Mouse (Mus musculus): ENCODE data around the gene 1700061G19Rik. TPM values are rescaled to one million over a fixed set of nuclear protein-coding genes. Genes with fewer than 3 reads are reported as not detected.

Gene 1700061G19Rik
- polyA plus RNA-seq, 1 experiment, result 0.21 TPM

DNA sequence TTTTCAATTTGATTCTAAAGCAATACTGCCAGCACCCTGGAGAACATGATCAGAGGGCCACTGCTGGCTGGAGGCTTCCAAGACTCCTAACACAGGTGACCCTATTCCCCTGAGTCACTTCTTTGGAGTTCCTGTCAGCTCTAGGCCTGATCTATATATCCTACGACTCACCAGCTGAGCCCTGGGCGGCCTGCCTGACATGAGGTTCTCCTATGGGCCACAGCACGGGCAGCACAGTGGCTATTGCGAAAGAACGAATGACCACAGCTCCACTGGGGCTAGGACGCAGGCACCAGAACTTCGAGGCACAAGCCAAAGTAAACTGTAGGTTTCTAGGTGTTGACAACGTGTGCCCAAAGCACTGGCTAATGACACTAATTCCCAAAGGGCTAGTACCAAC is 54.7 kb downstream of the 1700061G19Rik start:
- H3K27ac ChIP-seq (ENCODE audit: insufficient read depth, low read length), result no peak overlapping the region; the same call in 1 of the 2 replicates
- peaks cover 7% of the 10 kb centered on the region; the same call in 1 of the 2 replicates for H3K4me1 ChIP-seq (ENCODE audit: control insufficient read depth, insufficient read depth, insufficient read length)
- no peak overlapping the region for H3K4me3 ChIP-seq (ENCODE audit: extremely low read depth, insufficient read depth, insufficient read length)
- H3K27me3 ChIP-seq (ENCODE audit: control insufficient read depth, insufficient read depth, low read length), result no peaks in the 10 kb centered on the region
- no peak for DNase-seq (ENCODE audit: low read depth in 1 of 2, low spot score in 2 of 2)
- 69% methylated on average over 8 of the region's 8 CpGs for WGBS
- H3K36me3 ChIP-seq (ENCODE audit: control insufficient read depth, insufficient read depth, low read length), result no peaks in the 10 kb centered on the region
- TF ChIP-seq CTCF (IDR thresholded peaks at IDR 0.05; ENCODE audit: extremely low read depth, insufficient read depth, insufficient read length, insufficient replicate concordance) (no peak), POLR2A (IDR thresholded peaks at IDR 0.05; ENCODE audit: low read depth, low read length) (no peak)

DNA sequence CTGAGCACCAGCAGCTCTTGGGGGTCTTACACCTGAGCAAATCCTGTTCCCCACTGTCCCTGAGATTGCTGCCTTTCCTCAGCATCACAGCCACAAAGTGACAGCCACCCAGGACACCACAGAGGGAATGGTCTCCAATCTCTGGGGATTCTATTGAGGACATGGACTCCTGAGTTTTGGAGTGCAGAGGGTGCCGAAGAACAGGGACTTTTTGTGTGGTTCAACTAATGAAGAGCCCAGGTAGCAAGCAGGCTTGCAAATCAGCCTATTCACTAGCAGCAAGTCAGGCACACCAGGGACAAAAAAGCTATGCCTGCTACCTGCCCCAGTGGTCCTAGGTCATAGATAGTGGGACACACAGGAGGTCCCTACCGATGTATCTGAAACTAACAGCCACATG is 58.1 kb downstream of the 1700061G19Rik start:
- no peaks in the 10 kb centered on the region for H3K36me3 ChIP-seq (ENCODE audit: control insufficient read depth, insufficient read depth, low read length)
- no peak overlapping the region for H3K4me3 ChIP-seq (ENCODE audit: extremely low read depth, insufficient read depth, insufficient read length)
- peaks cover 8% of the 10 kb centered on the region; the same call in 1 of the 2 replicates for H3K4me1 ChIP-seq (ENCODE audit: control insufficient read depth, insufficient read depth, insufficient read length)
- no peak for DNase-seq (ENCODE audit: low read depth in 1 of 2, low spot score in 2 of 2)
- no peak overlapping the region for H3K27ac ChIP-seq (ENCODE audit: insufficient read depth, low read length)
- TF ChIP-seq CTCF (IDR thresholded peaks at IDR 0.05; ENCODE audit: extremely low read depth, insufficient read depth, insufficient read length, insufficient replicate concordance), result no peak
- TF ChIP-seq POLR2A (IDR thresholded peaks at IDR 0.05; ENCODE audit: low read depth, low read length), result no peak
- WGBS, result 79% methylated on average over 2 of the region's 2 CpGs
- no peaks in the 10 kb centered on the region for H3K27me3 ChIP-seq (ENCODE audit: control insufficient read depth, insufficient read depth, low read length)

DNA sequence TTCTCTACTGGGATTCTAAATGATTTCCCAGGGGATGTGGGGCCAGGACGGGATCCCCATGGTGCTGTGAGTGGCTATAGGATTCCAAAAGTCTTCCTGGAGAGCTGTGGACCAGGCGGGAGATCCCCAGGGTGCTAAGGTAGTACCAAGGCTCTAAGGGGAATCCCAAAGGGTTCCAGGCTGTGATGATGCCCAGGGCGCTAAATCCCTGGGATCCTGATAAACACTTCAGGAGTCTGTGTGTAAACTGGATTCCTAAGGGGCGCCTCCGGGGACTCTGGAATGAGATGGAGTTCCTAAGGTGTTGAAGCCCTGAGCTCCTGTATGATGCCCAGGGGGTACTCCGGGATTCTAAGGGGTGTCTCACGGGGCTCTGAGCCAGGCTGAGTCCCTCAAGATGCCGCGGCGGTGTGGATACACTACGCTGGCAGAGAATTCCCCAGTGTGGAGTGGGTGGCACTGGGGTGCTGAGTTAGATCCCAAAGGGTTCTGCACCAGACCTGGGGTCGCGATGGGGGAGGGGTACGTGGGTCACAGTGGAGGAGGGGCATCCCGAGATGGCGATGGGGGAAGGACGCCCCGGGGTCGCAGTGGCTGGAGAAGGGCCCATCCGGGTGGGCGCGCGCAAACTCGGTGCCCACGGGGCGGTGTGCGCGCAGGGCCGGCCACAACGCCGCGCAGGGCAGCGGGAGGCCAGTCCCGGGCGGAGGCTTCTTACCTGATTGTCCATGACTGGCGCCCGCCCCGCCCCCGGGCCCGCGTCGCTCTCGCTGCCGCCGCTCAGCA is 59.5 kb downstream of the 1700061G19Rik start:
- WGBS, result 5% methylated on average over 45 of the region's 45 CpGs
- peak in 1 of 2 experiments; percentile 41 for DNase-seq (ENCODE audit: low read depth in 1 of 2, low spot score in 2 of 2)
- Histone ChIP-seq H3K36me3 (ENCODE audit: control insufficient read depth, insufficient read depth, low read length) (no peaks in the 10 kb centered on the region), H3K27me3 (ENCODE audit: control insufficient read depth, insufficient read depth, low read length) (no peaks in the 10 kb centered on the region), H3K4me1 (ENCODE audit: control insufficient read depth, insufficient read depth, insufficient read length) (peaks cover 6% of the 10 kb centered on the region; the same call in 1 of the 2 replicates), H3K4me3 (ENCODE audit: extremely low read depth, insufficient read depth, insufficient read length) (peak overlapping the region; percentile 88), H3K27ac (ENCODE audit: insufficient read depth, low read length) (peak overlapping the region; percentile 37; the same call in 1 of the 2 replicates)
- no peak for TF ChIP-seq POLR2A (IDR thresholded peaks at IDR 0.05; ENCODE audit: low read depth, low read length)
- no peak for TF ChIP-seq CTCF (IDR thresholded peaks at IDR 0.05; ENCODE audit: extremely low read depth, insufficient read depth, insufficient read length, insufficient replicate concordance)

DNA sequence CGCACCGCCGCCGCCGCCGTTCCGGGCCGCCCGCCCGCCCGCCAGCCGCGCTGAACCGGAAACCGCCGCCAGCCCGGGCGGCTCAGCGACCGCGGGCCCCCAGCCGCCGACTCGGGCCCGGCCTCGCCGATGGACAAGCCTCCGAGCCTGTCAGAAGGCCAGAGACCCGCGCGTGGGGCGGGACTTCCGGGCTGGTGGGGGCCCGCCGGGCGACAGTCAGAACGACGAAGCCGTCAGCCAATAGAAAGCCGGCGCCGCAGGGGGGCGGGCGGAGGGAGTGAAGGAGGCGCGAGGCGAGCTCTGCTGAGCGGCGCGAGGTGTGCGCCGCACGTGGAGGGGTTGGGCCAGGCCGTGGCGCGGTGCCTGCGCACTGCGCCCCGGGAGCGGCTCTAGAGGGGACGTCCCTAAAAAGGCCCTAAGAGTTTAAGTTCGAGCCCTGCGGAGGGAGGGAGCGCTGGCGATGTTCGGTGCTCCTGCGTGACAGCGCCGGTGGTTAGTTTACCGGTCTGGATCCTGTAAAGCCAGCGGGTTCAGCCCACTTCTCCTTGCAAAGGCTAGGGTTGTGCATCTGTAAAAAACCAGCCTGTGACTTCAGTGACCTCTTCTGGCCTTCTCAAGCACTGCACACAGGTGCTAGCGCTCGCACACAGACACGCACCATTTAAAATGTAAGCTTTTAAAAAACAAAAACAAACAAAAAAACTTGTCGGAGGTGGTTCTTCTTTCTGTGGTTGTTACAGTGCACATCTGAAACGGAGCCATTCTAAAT is 60.3 kb downstream of the 1700061G19Rik start, which contains the start of gene Mllt1:
Gene Mllt1 (minus strand): TSS at position 53 of the 769 bp plus-strand sequence.
- H3K27ac ChIP-seq (ENCODE audit: insufficient read depth, low read length), result peak within 1 kb of the TSS; percentile 37; the same call in 1 of the 2 replicates
- 7% methylated on average over 76 of the region's 76 CpGs for WGBS

DNA sequence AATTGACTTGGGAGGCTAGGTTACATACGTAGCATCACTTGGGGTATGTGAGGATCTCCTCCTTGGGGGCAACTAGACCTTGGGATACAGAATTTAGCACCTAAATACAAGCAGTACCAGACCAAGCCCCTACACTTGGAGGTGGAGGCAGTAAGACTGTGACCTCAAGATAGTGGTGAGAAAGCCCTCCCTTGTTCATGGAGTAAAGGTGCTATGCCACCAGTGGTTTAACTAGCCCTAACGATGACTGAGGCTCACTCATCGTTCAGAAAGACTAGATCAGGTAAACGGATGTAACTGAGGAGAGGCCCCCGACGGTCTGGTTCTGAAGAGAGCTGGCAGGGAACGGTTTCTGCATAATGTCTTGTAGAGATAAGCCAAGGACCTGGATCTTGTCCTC is 61.5 kb downstream of the 1700061G19Rik start:
- Histone ChIP-seq H3K4me1 (ENCODE audit: control insufficient read depth, insufficient read depth, insufficient read length) (peaks cover 3% of the 10 kb centered on the region; the same call in 1 of the 2 replicates), H3K36me3 (ENCODE audit: control insufficient read depth, insufficient read depth, low read length) (no peaks in the 10 kb centered on the region), H3K27me3 (ENCODE audit: control insufficient read depth, insufficient read depth, low read length) (no peaks in the 10 kb centered on the region; the same call in 1 of the 2 replicates), H3K27ac (ENCODE audit: insufficient read depth, low read length) (no peak overlapping the region), H3K4me3 (ENCODE audit: extremely low read depth, insufficient read depth, insufficient read length) (no peak overlapping the region)
- WGBS, result 91% methylated on average over 7 of the region's 7 CpGs
- TF ChIP-seq POLR2A (IDR thresholded peaks at IDR 0.05; ENCODE audit: low read depth, low read length) (no peak), CTCF (IDR thresholded peaks at IDR 0.05; ENCODE audit: extremely low read depth, insufficient read depth, insufficient read length, insufficient replicate concordance) (no peak)
- DNase-seq (ENCODE audit: low read depth in 1 of 2, low spot score in 2 of 2), result no peak

More for the DNA sequence above, 60.3 kb downstream of the 1700061G19Rik start, which contains the start of gene Mllt1:
- Histone ChIP-seq H3K27me3 (ENCODE audit: control insufficient read depth, insufficient read depth, low read length) (no peaks in the 10 kb centered on the region), H3K36me3 (ENCODE audit: control insufficient read depth, insufficient read depth, low read length) (no peaks in the 10 kb centered on the region), H3K4me1 (ENCODE audit: control insufficient read depth, insufficient read depth, insufficient read length) (peaks cover 3% of the 10 kb centered on the region; the same call in 1 of the 2 replicates), H3K4me3 (ENCODE audit: extremely low read depth, insufficient read depth, insufficient read length) (peak within 1 kb of the TSS; percentile 88)
- DNase-seq (ENCODE audit: low read depth in 1 of 2, low spot score in 2 of 2), result peak; percentile 92 to 100
- no peak for TF ChIP-seq POLR2A (IDR thresholded peaks at IDR 0.05; ENCODE audit: low read depth, low read length)
- TF ChIP-seq CTCF (IDR thresholded peaks at IDR 0.05; ENCODE audit: extremely low read depth, insufficient read depth, insufficient read length, insufficient replicate concordance), result peak; percentile 12; the same call in 1 of the 2 replicates

Other genes starting within 250 kb of the 1700061G19Rik start
- gene Lonp1, start 248.6 kb upstream of the 1700061G19Rik start, polyA plus RNA-seq (2012; rRNA removed), result 35.2 and 44.9 TPM in 2 replicates
- gene Catsperd, start 247.3 kb upstream of the 1700061G19Rik start, polyA plus RNA-seq (2012; rRNA removed), result 0.14 and 0.28 TPM in 2 replicates
- gene Ranbp3, start 202.2 kb upstream of the 1700061G19Rik start, polyA plus RNA-seq (2012; rRNA removed), result 72.6 and 89.6 TPM in 2 replicates
- 181 and 252 TPM in 2 replicates for gene Ndufa11, start 157.7 kb upstream of the 1700061G19Rik start, polyA plus RNA-seq (2012; rRNA removed)
- gene Vmac, start 157.5 kb upstream of the 1700061G19Rik start, polyA plus RNA-seq (2012; rRNA removed), result 20.3 and 33.9 TPM in 2 replicates
- 1.3 and 2.4 TPM in 2 replicates for gene Nrtn, start 117.9 kb upstream of the 1700061G19Rik start, polyA plus RNA-seq (2012; rRNA removed)
- gene Dus3l, start 110.7 kb upstream of the 1700061G19Rik start, polyA plus RNA-seq (2012; rRNA removed), result 98.4 and 128 TPM in 2 replicates
- gene Prr22, start 105.2 kb upstream of the 1700061G19Rik start, polyA plus RNA-seq (2012; rRNA removed), result 3.3 and 4.7 TPM in 2 replicates
- 13.6 and 16.5 TPM in 2 replicates for gene Rfx2, start 44.5 kb upstream of the 1700061G19Rik start, polyA plus RNA-seq (2012; rRNA removed)
- not detected in 2 replicates for gene Acsbg2, start 1.0 kb upstream of the 1700061G19Rik start, polyA plus RNA-seq (2012; rRNA removed)
- gene Mllt1, start 59.9 kb downstream of the 1700061G19Rik start, polyA plus RNA-seq (2012; rRNA removed), result 36.2 and 46.1 TPM in 2 replicates
- gene Acer1, start 106.6 kb downstream of the 1700061G19Rik start, polyA plus RNA-seq (2012; rRNA removed), result not detected in 2 replicates
- gene Clpp, start 114.8 kb downstream of the 1700061G19Rik start, polyA plus RNA-seq (2012; rRNA removed), result 66.7 and 103 TPM in 2 replicates
- gene Alkbh7, start 121.9 kb downstream of the 1700061G19Rik start, polyA plus RNA-seq (2012; rRNA removed), result 20.3 and 22.3 TPM in 2 replicates
- gene Pspn, start 124.5 kb downstream of the 1700061G19Rik start, polyA plus RNA-seq (2012; rRNA removed), result not detected in 2 replicates
- 18.5 and 26.8 TPM in 2 replicates for gene Gtf2f1, start 135.8 kb downstream of the 1700061G19Rik start, polyA plus RNA-seq (2012; rRNA removed)
- gene Gm17949, start 136.0 kb downstream of the 1700061G19Rik start, polyA plus RNA-seq (2012; rRNA removed), result 0.07 and 0.12 TPM in 2 replicates
- 82.8 and 119 TPM in 2 replicates for gene Khsrp, start 156.0 kb downstream of the 1700061G19Rik start, polyA plus RNA-seq (2012; rRNA removed)
- gene Slc25a41, start 166.2 kb downstream of the 1700061G19Rik start, polyA plus RNA-seq (2012; rRNA removed), result not detected in 2 replicates
- 6.3 and 6.8 TPM in 2 replicates for gene Crb3, start 183.6 kb downstream of the 1700061G19Rik start, polyA plus RNA-seq (2012; rRNA removed)
- 10.7 and 13.1 TPM in 2 replicates for gene Slc25a23, start 184.4 kb downstream of the 1700061G19Rik start, polyA plus RNA-seq (2012; rRNA removed)
- 94.1 and 116 TPM in 2 replicates for gene Dennd1c, start 203.0 kb downstream of the 1700061G19Rik start, polyA plus RNA-seq (2012; rRNA removed)
- gene Tubb4a, start 212.3 kb downstream of the 1700061G19Rik start, polyA plus RNA-seq (2012; rRNA removed), result 1.6 and 1.7 TPM in 2 replicates
- gene Tnfsf9, start 229.8 kb downstream of the 1700061G19Rik start, polyA plus RNA-seq (2012; rRNA removed), result 2.7 and 3.4 TPM in 2 replicates

All from spleen, adult 2 months (tissue).